Mouse (Mus musculus): ENCODE data around the gene Pnpla7.

The Pnpla7 gene

GRCm38 (mm10) chr2:24974906-24975703 lies 728 bp upstream of the Pnpla7 start, which contains the start of gene Mrpl41:
Mrpl41 (minus strand) TSS chr2:24975098.
- Histone ChIP-seq H3K27me3 (ENCODE audit: insufficient read depth, low read length) (no peaks in the 10 kb centered on the region), H3K4me1 (replicated peaks; ENCODE audit: low read depth, low read length) (peaks cover 46% of the 10 kb centered on the region), H3K4me3 (replicated peaks; ENCODE audit: low read length) (peak within 1 kb of the TSS; percentile 92), H3K9me3 (ENCODE audit: low read length) (no peaks in the 10 kb centered on the region), H3K36me3 (ENCODE audit: insufficient read depth, low read length) (peaks cover 40% of the 10 kb centered on the region)
- TF ChIP-seq CTCF (conservative IDR thresholded peaks at IDR 0.05; ENCODE audit: low read length): no peak
- no peak for TF ChIP-seq POU5F1 (IDR thresholded peaks at IDR 0.05; ENCODE audit: borderline replicate concordance, low read length)
- TF ChIP-seq NANOG (IDR thresholded peaks at IDR 0.05; ENCODE audit: borderline replicate concordance, low read length): no peak

DNA sequence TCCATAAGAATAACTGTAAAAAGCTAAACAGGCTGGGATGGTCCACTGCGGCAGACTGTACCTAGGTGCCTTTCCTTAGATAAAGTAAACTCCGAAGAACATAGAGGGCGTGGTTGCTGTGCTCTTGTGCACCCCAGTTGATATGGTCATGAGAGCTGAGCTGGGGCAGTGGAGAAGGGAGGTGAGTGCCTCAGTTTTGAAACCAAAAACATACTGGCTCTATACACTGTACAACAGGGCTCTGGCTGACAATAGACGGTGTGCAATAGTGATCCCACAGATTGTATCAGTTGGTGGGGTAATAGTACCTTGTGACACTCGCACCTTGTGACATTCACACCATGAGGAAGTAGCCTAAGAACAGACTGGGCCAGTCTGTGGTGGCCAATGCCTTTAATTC lies 1.1 kb downstream of the Pnpla7 start:
- no peaks in the 10 kb centered on the region for H3K9me3 ChIP-seq (ENCODE audit: low read length)
- peaks cover 50% of the 10 kb centered on the region for H3K4me1 ChIP-seq (replicated peaks; ENCODE audit: low read depth, low read length)
- peaks cover 26% of the 10 kb centered on the region for H3K36me3 ChIP-seq (ENCODE audit: insufficient read depth, low read length)
- TF ChIP-seq NANOG (IDR thresholded peaks at IDR 0.05; ENCODE audit: borderline replicate concordance, low read length): no peak
- TF ChIP-seq POU5F1 (IDR thresholded peaks at IDR 0.05; ENCODE audit: borderline replicate concordance, low read length): no peak
- no peak for TF ChIP-seq CTCF (conservative IDR thresholded peaks at IDR 0.05; ENCODE audit: low read length)
- peaks cover 9% of the 10 kb centered on the region for H3K27me3 ChIP-seq (ENCODE audit: insufficient read depth, low read length)
- no peak overlapping the region for H3K4me3 ChIP-seq (replicated peaks; ENCODE audit: low read length)

DNA sequence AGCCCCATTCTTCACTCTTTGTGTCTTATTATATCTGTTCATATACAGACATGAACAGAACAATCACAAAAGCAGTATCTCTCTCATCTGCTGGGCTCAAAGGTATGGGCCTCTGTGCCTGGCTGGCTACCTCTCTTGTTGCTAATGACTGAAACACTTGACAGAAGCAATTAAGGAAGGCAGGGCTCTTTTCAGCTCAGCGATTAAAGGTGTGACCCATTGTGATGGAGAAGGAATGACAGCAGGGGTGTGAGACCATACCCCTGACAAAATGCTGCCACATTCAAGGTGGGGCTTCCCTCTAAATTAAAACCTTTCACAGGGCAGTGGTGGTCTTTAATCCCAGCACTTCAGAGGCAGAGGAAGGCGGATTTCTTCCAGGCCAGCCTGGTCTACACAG lies 11.9 kb downstream of the Pnpla7 start:
- Histone ChIP-seq H3K27me3 (ENCODE audit: insufficient read depth, low read length) (peaks cover 33% of the 10 kb centered on the region), H3K36me3 (ENCODE audit: insufficient read depth, low read length) (peaks cover 44% of the 10 kb centered on the region), H3K4me3 (replicated peaks; ENCODE audit: low read length) (no peak overlapping the region), H3K9me3 (ENCODE audit: low read length) (peaks cover 14% of the 10 kb centered on the region), H3K4me1 (replicated peaks; ENCODE audit: low read depth, low read length) (peaks cover 20% of the 10 kb centered on the region)
- TF ChIP-seq POU5F1 (IDR thresholded peaks at IDR 0.05; ENCODE audit: borderline replicate concordance, low read length) (no peak), NANOG (IDR thresholded peaks at IDR 0.05; ENCODE audit: borderline replicate concordance, low read length) (peak; percentile 74; the same call in 1 of the 2 replicates)

DNA sequence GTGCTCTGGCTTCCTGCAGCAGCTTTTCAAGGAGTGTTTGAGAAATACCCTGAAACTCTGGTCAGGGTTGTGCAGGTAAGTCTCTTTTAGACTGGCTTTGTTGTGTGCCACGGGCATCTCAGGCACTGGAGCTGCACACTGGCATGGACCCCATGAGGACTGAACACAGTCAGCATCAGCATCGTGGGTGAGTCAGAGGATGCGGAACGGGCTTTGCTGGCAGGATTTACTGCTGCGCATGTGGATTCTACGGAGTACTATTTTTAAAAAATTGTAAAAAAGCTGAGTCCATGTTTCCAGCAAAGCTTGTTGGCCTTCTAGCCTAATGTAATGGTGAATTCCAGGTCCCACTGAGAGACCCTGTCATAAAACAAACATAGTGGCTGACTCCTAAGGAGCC lies 19.5 kb downstream of the Pnpla7 start:
- peaks cover 11% of the 10 kb centered on the region for H3K36me3 ChIP-seq (ENCODE audit: insufficient read depth, low read length)
- no peaks in the 10 kb centered on the region for H3K9me3 ChIP-seq (ENCODE audit: low read length)
- H3K4me1 ChIP-seq (replicated peaks; ENCODE audit: low read depth, low read length): no peaks in the 10 kb centered on the region
- TF ChIP-seq POU5F1 (IDR thresholded peaks at IDR 0.05; ENCODE audit: borderline replicate concordance, low read length) (no peak), CTCF (conservative IDR thresholded peaks at IDR 0.05; ENCODE audit: low read length) (no peak), NANOG (IDR thresholded peaks at IDR 0.05; ENCODE audit: borderline replicate concordance, low read length) (no peak)
- H3K4me3 ChIP-seq (replicated peaks; ENCODE audit: low read length): no peak overlapping the region
- H3K27me3 ChIP-seq (ENCODE audit: insufficient read depth, low read length): peaks cover 4% of the 10 kb centered on the region; the same call in 1 of the 2 replicates

GRCm38 (mm10) chr2:24996471-24996870 lies 20.6 kb downstream of the Pnpla7 start:
- H3K4me3 ChIP-seq (replicated peaks; ENCODE audit: low read length): no peak overlapping the region
- H3K27me3 ChIP-seq (ENCODE audit: insufficient read depth, low read length): no peaks in the 10 kb centered on the region
- TF ChIP-seq POU5F1 (IDR thresholded peaks at IDR 0.05; ENCODE audit: borderline replicate concordance, low read length) (no peak), CTCF (conservative IDR thresholded peaks at IDR 0.05; ENCODE audit: low read length) (no peak)
- H3K4me1 ChIP-seq (replicated peaks; ENCODE audit: low read depth, low read length): no peaks in the 10 kb centered on the region
- H3K9me3 ChIP-seq (ENCODE audit: low read length): no peaks in the 10 kb centered on the region
- H3K36me3 ChIP-seq (ENCODE audit: insufficient read depth, low read length): peaks cover 9% of the 10 kb centered on the region

- no peaks in the 10 kb centered on the region for H3K27me3 ChIP-seq (ENCODE audit: insufficient read depth, low read length)
- no peaks in the 10 kb centered on the region for H3K4me1 ChIP-seq (replicated peaks; ENCODE audit: low read depth, low read length)
- H3K9me3 ChIP-seq (ENCODE audit: low read length): no peaks in the 10 kb centered on the region
- H3K36me3 ChIP-seq (ENCODE audit: insufficient read depth, low read length): peaks cover 15% of the 10 kb centered on the region
- TF ChIP-seq POU5F1 (IDR thresholded peaks at IDR 0.05; ENCODE audit: borderline replicate concordance, low read length) (no peak), CTCF (conservative IDR thresholded peaks at IDR 0.05; ENCODE audit: low read length) (peak; percentile 44), NANOG (IDR thresholded peaks at IDR 0.05; ENCODE audit: borderline replicate concordance, low read length) (no peak)
- no peak overlapping the region for H3K4me3 ChIP-seq (replicated peaks; ENCODE audit: low read length)
Measured at GRCm38 (mm10) chr2:25000544-25001235, 24.9 kb downstream of the Pnpla7 start.

DNA sequence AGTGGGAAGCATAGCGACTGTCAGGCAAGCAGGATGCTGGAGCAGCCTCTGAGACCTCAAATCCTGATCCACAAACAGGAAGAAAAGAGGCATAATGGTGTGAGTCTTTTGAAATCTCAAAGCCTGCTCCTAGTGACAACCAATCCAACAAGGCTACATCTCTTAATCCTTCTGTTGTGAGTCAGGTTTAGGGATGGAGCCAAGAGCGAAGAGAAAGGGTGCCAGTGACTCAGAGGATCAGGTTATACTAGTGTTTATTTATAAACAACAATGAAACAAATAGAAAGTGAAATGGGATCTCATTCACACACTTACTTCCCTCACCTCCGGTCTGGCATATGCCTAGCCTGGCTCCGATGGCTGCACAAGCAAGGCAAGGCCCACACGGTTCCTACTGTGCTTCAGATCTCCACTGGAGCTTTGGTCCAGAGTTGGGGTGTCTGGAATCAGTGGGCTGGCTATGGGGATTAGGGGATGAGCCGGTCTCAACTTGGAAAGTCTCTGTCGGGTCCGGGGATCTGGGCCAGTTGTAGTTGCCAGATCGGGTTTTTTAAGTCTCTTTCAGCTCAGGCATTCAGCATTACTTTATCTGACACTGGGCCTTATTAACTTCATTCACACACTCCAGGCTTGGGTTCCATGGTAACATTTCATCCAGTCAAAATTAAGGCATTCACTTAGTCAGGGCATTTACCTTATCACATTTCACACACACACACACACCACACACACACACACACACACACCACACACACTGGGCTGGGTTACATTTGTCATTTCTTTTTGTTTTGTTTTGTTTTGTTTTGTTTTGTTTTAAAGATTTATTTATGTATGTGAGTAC lies 28.3 kb downstream of the Pnpla7 start:
- TF ChIP-seq NANOG (IDR thresholded peaks at IDR 0.05; ENCODE audit: borderline replicate concordance, low read length) (no peak), CTCF (conservative IDR thresholded peaks at IDR 0.05; ENCODE audit: low read length) (no peak), POU5F1 (IDR thresholded peaks at IDR 0.05; ENCODE audit: borderline replicate concordance, low read length) (no peak)
- peaks cover 11% of the 10 kb centered on the region; the same call in 1 of the 2 replicates for H3K36me3 ChIP-seq (ENCODE audit: insufficient read depth, low read length)
- no peaks in the 10 kb centered on the region for H3K27me3 ChIP-seq (ENCODE audit: insufficient read depth, low read length)
- no peaks in the 10 kb centered on the region for H3K9me3 ChIP-seq (ENCODE audit: low read length)
- H3K4me1 ChIP-seq (replicated peaks; ENCODE audit: low read depth, low read length): no peaks in the 10 kb centered on the region
- no peak overlapping the region for H3K4me3 ChIP-seq (replicated peaks; ENCODE audit: low read length)

GRCm38 (mm10) chr2:25006767-25007166 lies 30.9 kb downstream of the Pnpla7 start:
- Histone ChIP-seq H3K9me3 (ENCODE audit: low read length) (no peaks in the 10 kb centered on the region), H3K4me3 (replicated peaks; ENCODE audit: low read length) (no peak overlapping the region), H3K4me1 (replicated peaks; ENCODE audit: low read depth, low read length) (no peaks in the 10 kb centered on the region), H3K36me3 (ENCODE audit: insufficient read depth, low read length) (peaks cover 11% of the 10 kb centered on the region), H3K27me3 (ENCODE audit: insufficient read depth, low read length) (no peaks in the 10 kb centered on the region)
- TF ChIP-seq CTCF (conservative IDR thresholded peaks at IDR 0.05; ENCODE audit: low read length) (no peak), NANOG (IDR thresholded peaks at IDR 0.05; ENCODE audit: borderline replicate concordance, low read length) (no peak), POU5F1 (IDR thresholded peaks at IDR 0.05; ENCODE audit: borderline replicate concordance, low read length) (no peak)
